Mouse (Mus musculus): ENCODE measurements around the gene Samd7. TPM values are rescaled to one million over a fixed set of nuclear protein-coding genes. Genes with fewer than 3 reads are reported as not detected.
A peak's percentile ranks its signal among the peaks of the same experiment; 100 is the strongest.
"Not testable (repeated sequence)": the region's sequence is repeated elsewhere in the genome, so short reads cannot be mapped to it uniquely, and the experiment has no call there.

The Samd7 gene
- total RNA-seq (2021), result not detected
- long read RNA-seq, experiment 1, result 0 reads
- long read RNA-seq, experiment 2, result 0 reads

DNA sequence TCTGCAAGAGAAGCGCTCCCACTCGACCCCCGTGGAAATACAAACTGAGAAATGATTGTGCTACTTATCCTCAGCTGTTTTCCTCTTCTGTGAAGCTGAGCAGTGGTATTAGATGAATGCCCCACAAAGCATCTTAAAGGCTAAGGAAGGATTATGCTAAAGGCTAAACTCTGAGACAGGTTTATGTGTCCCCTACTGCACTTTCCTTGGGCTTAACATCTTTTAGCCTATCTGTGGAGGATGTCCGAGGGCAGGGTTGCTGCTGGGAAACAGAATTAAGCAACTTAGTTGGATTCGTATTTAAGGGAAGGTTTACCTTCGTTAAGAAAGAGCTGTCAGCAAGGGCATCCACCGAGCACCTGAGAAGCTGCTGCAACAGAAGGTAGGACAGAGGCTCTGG is at the start of gene Samd7:
Gene Samd7 (plus strand): TSS at position 288 of the 400 bp plus-strand sequence.
- intact Hi-C loops (cut with DNase I), result no loop called here
- no peak for DNase-seq

- intact Hi-C loops (cut with DNase I), result loop anchor here (2.0 to 5.0 kb wide), 3 partner anchors 100 to 441 kb away; no protein-coding TSS in a partner anchor
- DNase-seq, result peak in 1 of 2 experiments; percentile 35
These were observed 49.7 kb upstream of the Samd7 start for GRCm38 (mm10) chr3:30696346-30696745.

DNA sequence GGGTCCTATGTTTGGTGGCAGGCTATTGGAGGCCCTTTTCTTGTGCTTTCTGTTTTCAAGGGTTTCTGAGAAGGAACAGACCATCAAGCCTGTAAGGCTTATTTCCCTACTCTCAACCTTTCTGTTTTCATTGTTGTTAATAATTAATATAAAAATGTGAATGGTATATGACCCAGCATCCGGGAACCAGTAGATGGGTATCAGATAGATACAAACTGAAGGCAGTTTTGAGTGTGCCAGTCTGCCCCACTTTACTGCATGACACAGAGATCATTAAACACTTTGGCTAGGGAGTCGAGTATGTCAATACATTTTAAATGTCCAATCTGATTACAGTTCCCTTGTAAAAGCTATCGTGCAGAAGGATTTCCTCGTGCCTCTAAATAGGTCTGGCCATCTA is 48.2 kb upstream of the Samd7 start:
- DNase-seq, result no peak
- intact Hi-C loops (cut with DNase I), result loop anchor here (2.0 to 5.0 kb wide), 3 partner anchors 99 to 439 kb away; no protein-coding TSS in a partner anchor

DNA sequence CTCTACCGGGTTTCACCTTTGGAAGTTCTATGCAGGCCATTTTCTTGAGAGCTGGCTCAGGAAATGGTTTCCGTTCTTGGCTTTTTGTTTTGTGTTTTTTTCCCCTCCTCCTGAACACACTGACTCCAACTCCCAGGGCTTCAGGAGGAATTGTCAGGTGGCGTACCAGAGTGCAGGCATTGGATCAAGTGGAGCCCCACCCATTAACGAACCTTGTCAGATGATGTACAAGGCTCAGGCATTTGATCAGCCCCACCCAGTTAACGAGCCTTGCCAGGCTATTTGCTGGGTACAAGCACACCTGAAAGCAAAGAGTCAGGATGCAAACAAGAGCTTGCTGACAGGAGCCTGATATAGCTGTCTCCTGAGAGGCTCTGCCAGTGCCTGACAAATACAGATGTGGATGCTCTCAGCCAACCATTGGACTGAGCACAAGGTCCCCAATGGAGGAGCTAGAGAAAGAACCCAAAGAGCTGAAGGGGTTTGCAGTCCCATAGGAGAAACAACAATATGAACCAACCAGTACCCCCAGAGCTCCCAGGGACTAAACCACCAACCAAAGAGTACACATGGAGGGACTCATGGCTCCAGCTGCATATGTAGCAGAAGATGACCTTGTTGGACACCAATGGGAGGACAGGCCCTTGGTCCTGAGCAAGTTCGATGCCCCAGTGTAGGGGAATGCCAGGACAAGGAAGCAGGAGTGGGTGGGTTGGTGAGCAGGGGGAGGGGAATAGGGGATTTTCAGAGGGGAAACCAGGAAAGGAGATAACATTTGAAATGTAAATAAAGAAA is 46.2 kb upstream of the Samd7 start, which contains the start of gene Lrrc31:
Gene Lrrc31 (minus strand): TSS at position 133 of the 795 bp plus-strand sequence.
- DNase-seq, result not testable (repeated sequence)

GRCm38 (mm10) chr3:30705977-30706376 is 40.1 kb upstream of the Samd7 start:
- intact Hi-C loops (cut with DNase I), result no loop called here

More for the DNA sequence above, 46.2 kb upstream of the Samd7 start, which contains the start of gene Lrrc31:
- intact Hi-C loops (cut with DNase I), result loop anchor here (5.0 kb wide), 1 partner anchor 437 kb away; no protein-coding TSS in a partner anchor

DNA sequence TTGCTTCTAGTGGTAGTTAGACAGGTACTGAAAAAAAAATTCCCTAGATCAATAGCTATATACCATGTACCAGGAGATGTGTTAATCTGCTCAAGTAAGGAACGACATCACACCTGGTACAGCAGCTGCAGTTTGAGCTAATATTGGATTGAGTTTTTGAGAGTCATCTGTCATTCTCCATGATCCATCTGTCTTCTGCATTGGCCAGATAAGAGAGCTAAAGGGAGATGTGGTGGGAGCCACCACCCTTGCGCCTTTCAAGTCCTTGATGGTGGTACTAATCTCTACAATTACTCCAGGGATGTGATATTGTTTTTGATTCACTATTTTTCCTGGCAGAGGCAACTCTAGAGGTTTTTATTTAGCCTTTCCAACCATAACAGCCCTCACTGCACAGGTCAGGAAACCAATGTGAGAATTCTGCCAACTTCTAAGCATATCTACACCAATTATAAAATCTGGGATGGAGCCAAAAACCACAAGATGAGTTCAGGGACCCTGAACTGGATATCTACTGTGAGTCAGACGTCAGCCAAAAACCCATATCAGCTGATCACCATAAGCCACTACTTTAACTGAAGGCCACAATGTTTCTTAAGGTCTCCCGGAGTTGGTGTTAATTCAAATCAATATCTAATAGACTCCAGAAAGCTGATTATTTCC is 39.3 kb upstream of the Samd7 start:
- DNase-seq, result no peak
- intact Hi-C loops (cut with DNase I), result no loop called here

More at GRCm38 (mm10) chr3:30705977-30706376, 40.1 kb upstream of the Samd7 start:
- no peak for DNase-seq

DNA sequence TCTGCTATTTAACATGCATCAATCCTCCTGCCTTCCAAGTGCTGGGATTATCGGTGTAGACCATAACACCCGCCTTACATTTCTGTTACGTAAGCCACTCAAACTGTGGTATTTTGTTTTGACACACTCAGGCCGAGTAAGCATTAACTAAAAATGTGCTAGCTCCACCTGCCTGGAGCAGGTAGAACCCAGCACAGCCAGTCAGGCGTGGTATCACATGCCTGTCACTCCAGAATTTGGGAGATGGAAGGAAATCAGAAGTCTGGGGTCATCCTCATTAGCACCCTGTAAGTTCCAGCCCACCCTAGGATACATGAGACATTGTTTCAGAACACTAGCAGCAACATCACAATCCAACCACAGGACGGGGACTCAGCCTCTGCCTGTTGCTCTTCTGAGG is 35.9 kb upstream of the Samd7 start:
- intact Hi-C loops (cut with DNase I), result no loop called here
- no peak for DNase-seq

DNA sequence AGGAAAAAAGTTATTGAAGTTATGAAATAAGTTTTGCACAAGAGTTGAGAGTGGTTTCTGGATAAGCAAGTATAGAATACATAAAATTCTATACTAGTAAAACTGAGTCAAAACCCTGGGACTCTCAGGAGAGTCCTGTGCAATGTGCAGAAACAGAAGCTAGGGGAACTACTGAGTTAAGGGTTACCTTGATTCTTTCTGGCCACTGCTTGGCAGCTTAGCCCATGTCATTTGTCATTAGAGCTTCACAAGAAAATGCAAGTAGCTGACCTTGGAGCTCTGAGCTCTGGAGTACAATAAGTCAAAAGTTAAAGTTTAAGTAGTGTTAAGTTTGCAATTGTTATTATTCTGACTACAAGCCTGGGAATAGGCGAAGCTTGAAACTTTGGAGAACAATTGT is 32.8 kb upstream of the Samd7 start:
- intact Hi-C loops (cut with DNase I), result no loop called here
- no peak for DNase-seq

GRCm38 (mm10) chr3:30718649-30719048 is 27.4 kb upstream of the Samd7 start:
- no peak for DNase-seq
- intact Hi-C loops (cut with DNase I), result no loop called here

- intact Hi-C loops (cut with DNase I), result loop anchor here (5.0 to 10.0 kb wide), 2 partner anchors 70 to 243 kb away; partner anchors contain the start of genes Phc3 and Sec62
- no peak for DNase-seq
These were observed 24.1 kb upstream of the Samd7 start for GRCm38 (mm10) chr3:30722036-30722435.

GRCm38 (mm10) chr3:30722461-30722860 is 23.6 kb upstream of the Samd7 start:
- no peak for DNase-seq
- intact Hi-C loops (cut with DNase I), result loop anchor here (5.0 to 10.0 kb wide), 2 partner anchors 70 to 242 kb away; partner anchors contain the start of genes Phc3 and Sec62

DNA sequence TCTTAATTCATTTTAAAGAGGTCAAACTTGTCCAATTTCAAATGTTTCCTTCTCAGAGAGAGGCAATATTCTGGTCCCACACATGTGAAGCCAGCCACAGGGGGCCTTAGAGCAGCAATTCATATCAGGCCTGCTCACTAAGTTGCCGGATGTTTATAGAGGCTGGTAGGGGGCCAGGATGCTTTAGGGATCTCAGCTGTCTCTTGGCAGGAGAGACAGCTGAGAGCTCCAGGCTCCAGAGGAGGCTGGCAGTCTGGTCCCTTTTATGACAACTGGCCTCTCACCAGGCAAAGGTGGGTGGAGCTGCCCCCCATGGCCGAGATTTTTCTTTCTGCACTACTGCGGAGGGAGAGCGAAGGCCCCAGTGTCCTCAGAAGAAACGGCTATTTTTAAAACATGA is 22.9 kb upstream of the Samd7 start:
- intact Hi-C loops (cut with DNase I), result loop anchor here (5.0 to 10.0 kb wide), 2 partner anchors 69 to 242 kb away; partner anchors contain the start of genes Phc3 and Sec62
- DNase-seq, result peak; percentile 9 to 12

DNA sequence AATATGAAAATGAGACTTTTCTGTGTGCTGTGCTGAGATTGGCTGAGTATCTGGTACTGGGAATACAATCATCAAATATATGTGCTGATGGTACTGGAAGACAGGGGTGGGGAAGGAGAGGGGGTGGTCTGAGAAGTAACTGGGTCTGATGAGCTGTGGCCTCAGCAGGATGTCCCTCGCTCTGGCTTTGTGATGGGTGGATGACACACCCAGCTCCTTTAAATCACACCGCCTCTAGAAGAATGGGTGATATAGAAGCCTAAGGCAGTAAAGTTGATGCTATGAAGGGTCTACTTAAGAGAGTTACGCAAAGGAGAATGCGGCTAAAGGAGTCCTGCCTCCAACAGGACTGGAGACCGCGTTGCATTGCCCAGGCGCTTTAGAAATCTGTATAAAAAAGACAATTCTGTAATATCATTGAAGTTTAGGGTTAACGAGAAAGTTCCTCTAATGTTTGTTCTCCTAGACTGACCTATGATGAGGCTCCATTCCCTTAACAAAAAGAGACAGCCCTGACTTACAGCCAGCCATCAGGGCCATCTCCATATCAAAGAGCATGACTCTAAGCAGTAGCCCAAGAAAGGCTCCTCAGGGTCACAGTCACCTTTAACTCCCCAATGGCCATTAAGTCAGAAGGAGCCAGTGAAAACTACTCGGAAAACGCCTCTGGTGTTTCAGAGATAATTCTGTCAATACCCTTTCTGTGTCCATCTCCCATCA is 21.8 kb upstream of the Samd7 start:
- intact Hi-C loops (cut with DNase I), result loop anchor here (5.0 to 10.0 kb wide), 2 partner anchors 68 to 241 kb away; partner anchors contain the start of genes Phc3 and Sec62

GRCm38 (mm10) chr3:30724848-30725465 is 21.1 kb upstream of the Samd7 start:
- no peak for DNase-seq
- intact Hi-C loops (cut with DNase I), result loop anchor here (5.0 to 10.0 kb wide), 2 partner anchors 67 to 240 kb away; partner anchors contain the start of genes Phc3 and Sec62

More for the DNA sequence above, 21.8 kb upstream of the Samd7 start:
- no peak for DNase-seq

DNA sequence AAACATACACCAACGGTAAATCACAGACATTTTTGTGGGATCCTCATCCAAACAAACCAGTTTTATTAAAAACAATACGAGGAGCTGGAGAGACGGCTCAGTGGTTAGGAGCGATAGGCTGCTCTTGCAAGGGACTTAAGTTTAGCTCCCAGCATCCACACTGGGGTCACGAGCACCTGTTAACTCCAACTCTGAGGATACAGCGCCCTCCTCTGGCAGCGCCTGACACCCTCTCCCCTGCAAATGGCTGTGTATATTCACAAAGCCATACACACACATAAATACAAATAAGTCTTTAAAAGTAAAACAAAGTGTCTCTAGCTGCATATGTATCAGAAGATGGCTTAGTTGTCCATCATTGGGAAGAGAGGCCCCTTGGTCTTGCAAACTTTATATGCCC is 20.6 kb upstream of the Samd7 start:
- intact Hi-C loops (cut with DNase I), result loop anchor here (10.0 kb wide), 1 partner anchor 239 kb away; the partner anchor contains the start of gene Phc3
- no peak for DNase-seq

GRCm38 (mm10) chr3:30727209-30727608 is 18.9 kb upstream of the Samd7 start:
- intact Hi-C loops (cut with DNase I), result loop anchor here (10.0 kb wide), 1 partner anchor 238 kb away; the partner anchor contains the start of gene Phc3
- no peak for DNase-seq

DNA sequence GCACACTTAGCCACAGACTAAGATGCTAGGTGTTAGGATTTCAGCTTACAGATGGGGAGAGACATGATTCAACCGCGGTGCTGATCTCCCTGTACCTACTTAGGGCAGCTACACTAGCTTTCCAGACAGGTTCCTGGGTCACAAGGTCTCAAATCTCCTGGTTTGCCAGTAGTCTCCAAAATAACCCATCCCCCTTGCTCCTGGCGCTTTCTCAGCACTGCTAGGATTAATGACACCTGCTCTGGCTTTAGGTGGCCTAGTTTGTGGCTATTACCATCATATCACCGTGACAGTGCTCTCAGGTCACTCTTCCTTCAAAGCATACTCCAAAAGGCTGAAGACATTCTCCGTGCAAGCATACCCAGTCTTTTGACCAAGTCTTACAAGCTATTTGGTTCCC is 17.0 kb upstream of the Samd7 start:
- intact Hi-C loops (cut with DNase I), result loop anchor here (10.0 kb wide), 1 partner anchor 236 kb away; the partner anchor contains the start of gene Phc3

DNA sequence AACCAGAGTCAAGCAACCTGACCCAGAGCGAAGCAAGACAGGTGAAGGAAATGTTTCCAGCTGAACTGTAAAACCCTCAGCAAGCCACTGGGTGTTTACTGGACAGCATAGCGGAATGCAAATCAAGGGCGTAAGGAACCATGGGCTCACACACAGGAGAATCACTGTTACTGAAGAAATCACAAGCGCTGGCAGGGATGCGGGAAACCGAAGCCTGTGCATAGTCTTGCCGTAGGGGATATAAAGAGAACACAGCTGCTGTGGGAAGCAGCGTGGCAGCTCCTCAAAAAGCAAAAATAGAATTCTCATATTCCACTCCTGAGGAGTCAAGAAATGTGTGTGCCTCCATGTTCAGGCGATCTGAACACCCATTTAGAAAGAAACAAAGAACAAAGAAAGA is 9.3 kb upstream of the Samd7 start:
- peak; percentile 16 to 22 for DNase-seq
- intact Hi-C loops (cut with DNase I), result loop anchor here (1.0 kb wide), 1 partner anchor 56 kb away; no protein-coding TSS in a partner anchor

More for the DNA sequence above, 17.0 kb upstream of the Samd7 start:
- DNase-seq, result peak; percentile 9 to 13

DNA sequence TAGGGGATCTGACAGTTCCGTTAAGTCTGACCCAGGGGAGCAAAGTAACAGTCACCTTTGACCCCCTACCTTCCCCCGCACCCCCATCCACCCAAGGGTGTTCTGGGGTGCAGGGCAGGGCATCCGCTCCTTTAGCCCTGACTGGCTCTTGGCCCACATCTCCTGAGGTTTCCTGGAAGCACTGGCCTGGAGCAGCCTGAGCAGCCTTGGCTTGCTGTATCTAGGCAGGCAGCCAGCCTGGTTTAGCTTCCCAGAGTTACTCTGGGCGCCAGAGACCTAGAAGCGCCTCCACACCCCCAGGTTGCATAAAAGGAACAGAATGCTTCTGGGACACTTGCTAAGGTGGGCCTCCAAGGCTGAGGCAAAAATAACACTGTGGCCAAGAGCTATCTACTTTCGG is 4.8 kb upstream of the Samd7 start:
- DNase-seq, result peak; percentile 44 to 63
- intact Hi-C loops (cut with DNase I), result no loop called here
